In genomic region chr7:139389213-139389761, GRCm38 (mm10) we compare ENCODE assay signal across 8 mouse cellular contexts. TPM values are rescaled to one million over a fixed set of nuclear protein-coding genes. Genes with fewer than 3 reads are reported as not detected.
DNase-seq lines count a peak whose midpoint lies in the region; ATAC-seq and TF ChIP-seq lines count a peak whose summit lies in the region.

No protein-coding gene starts in this region.

- peak overlapping the region; percentile 97 for H3K9ac ChIP-seq in heart, embryonic 11.5 days (ENCODE audit: low read depth, low read length)
- peak overlapping the region; percentile 91 for H3K9ac ChIP-seq in intestine, postnatal 0 days (ENCODE audit: low read depth, low read length)

- 1% methylated on average over 43 of the region's 53 CpGs for WGBS in heart, embryonic 11.5 days (ENCODE audit: insufficient replicate concordance)
- WGBS in intestine, postnatal 0 days = under 1% methylated on average over 37 of the region's 53 CpGs
- under 1% methylated on average over 53 of the region's 53 CpGs for WGBS in midbrain, embryonic 10.5 days

- TF ChIP-seq POLR2A in embryonic fibroblast, embryonic 13.5 days (IDR thresholded peaks at IDR 0.05; ENCODE audit: low read depth, low read length) = no peak

- H3K4me3 ChIP-seq in heart, embryonic 11.5 days (ENCODE audit: low read depth, low read length) = peak overlapping the region; percentile 93
- peak overlapping the region; percentile 73 for H3K4me3 ChIP-seq in G1E (ENCODE audit: low read depth, low read length)
- H3K4me3 ChIP-seq in embryonic fibroblast, embryonic 13.5 days (ENCODE audit: insufficient read depth, low read length) = peak overlapping the region; percentile 85
- peak overlapping the region; percentile 77 for H3K4me3 ChIP-seq in intestine, postnatal 0 days (ENCODE audit: low read depth, low read length)
- peak overlapping the region; percentile 81 for H3K4me3 ChIP-seq in midbrain, embryonic 10.5 days

- ATAC-seq in heart, embryonic 11.5 days (replicated peaks; ENCODE audit: insufficient number of reproducible peaks, low FRiP score, low TSS enrichment) = peak; percentile 2; the same call in 1 of the 2 replicates
- no peak for ATAC-seq in G1E (ENCODE audit: extremely low read depth, insufficient number of reproducible peaks, low FRiP score, poor library complexity, severe bottlenecking)
- ATAC-seq in intestine, postnatal 0 days = peak; percentile 13

- DNase-seq in heart, adult 11 months = no peak
- DNase-seq in G1E (ENCODE audit: low spot score) = peak; percentile 12
- DNase-seq in midbrain, embryonic 10.5 days (ENCODE audit: low spot score) = peak; percentile 58
- DNase-seq in left cerebral cortex, postnatal 14 days (ENCODE audit: low spot score in 2 of 2) = no peak
- DNase-seq in urinary bladder, postnatal 4 days (ENCODE audit: low spot score in 2 of 2) = no peak

- peak overlapping the region; percentile 82 for H3K27ac ChIP-seq in heart, embryonic 11.5 days (ENCODE audit: low read depth, low read length)
- H3K27ac ChIP-seq in embryonic fibroblast, embryonic 13.5 days (ENCODE audit: insufficient read depth, low read length) = no peak overlapping the region
- peak overlapping the region; percentile 87 for H3K27ac ChIP-seq in intestine, postnatal 0 days (ENCODE audit: low read depth, low read length)
- peak overlapping the region; percentile 95 for H3K27ac ChIP-seq in midbrain, embryonic 10.5 days (replicated peaks)

- H3K27me3 ChIP-seq in heart, embryonic 11.5 days (ENCODE audit: control insufficient read depth, insufficient read depth, low read length) = no peaks in the 10 kb centered on the region
- H3K27me3 ChIP-seq in G1E (ENCODE audit: insufficient read depth, low read length) = peaks cover 6% of the 10 kb centered on the region; the same call in 1 of the 2 replicates
- H3K27me3 ChIP-seq in intestine, postnatal 0 days (replicated peaks; ENCODE audit: control insufficient read depth, insufficient read depth, low read length) = no peaks in the 10 kb centered on the region
- H3K27me3 ChIP-seq in midbrain, embryonic 10.5 days (ENCODE audit: low read depth, poor library complexity, severe bottlenecking) = no peaks in the 10 kb centered on the region

- no peak for TF ChIP-seq CTCF in G1E (IDR thresholded peaks at IDR 0.05; ENCODE audit: low read depth, low read length)
- no peak for TF ChIP-seq CTCF in embryonic fibroblast, embryonic 13.5 days (IDR thresholded peaks at IDR 0.05; ENCODE audit: borderline replicate concordance, insufficient read depth, low read length)
- TF ChIP-seq CTCF in intestine, postnatal 0 days (IDR thresholded peaks at IDR 0.05; ENCODE audit: low read depth) = peak; percentile 50

- peaks cover 35% of the 10 kb centered on the region for H3K4me1 ChIP-seq in heart, embryonic 11.5 days (ENCODE audit: control insufficient read depth, insufficient read depth, low read length)
- H3K4me1 ChIP-seq in G1E (ENCODE audit: insufficient read depth, low read depth, low read length) = peaks cover 10% of the 10 kb centered on the region
- H3K4me1 ChIP-seq in embryonic fibroblast, embryonic 13.5 days (ENCODE audit: control insufficient read depth, insufficient read depth, low read length) = peaks cover 3% of the 10 kb centered on the region; the same call in 1 of the 2 replicates
- H3K4me1 ChIP-seq in intestine, postnatal 0 days (replicated peaks; ENCODE audit: control insufficient read depth, insufficient read depth, low read length) = peaks cover 6% of the 10 kb centered on the region; the same call in 1 of the 2 replicates
- peaks cover 44% of the 10 kb centered on the region for H3K4me1 ChIP-seq in midbrain, embryonic 10.5 days

- intact Hi-C loops in left cerebral cortex, postnatal 14 days (cut with DNase I) = loop anchor here (2.0 kb wide), 1 partner anchor 86 kb away; no protein-coding TSS in a partner anchor

- H3K9me3 ChIP-seq in heart, embryonic 11.5 days (replicated peaks; ENCODE audit: control insufficient read depth, low read length) = no peaks in the 10 kb centered on the region
- H3K9me3 ChIP-seq in G1E (replicated peaks) = peaks cover 35% of the 10 kb centered on the region
- H3K9me3 ChIP-seq in intestine, postnatal 0 days (ENCODE audit: control insufficient read depth) = no peaks in the 10 kb centered on the region
- H3K9me3 ChIP-seq in midbrain, embryonic 10.5 days (replicated peaks) = no peaks in the 10 kb centered on the region

- H3K4me2 ChIP-seq in heart, embryonic 11.5 days = peak overlapping the region; percentile 79
- H3K4me2 ChIP-seq in intestine, postnatal 0 days (replicated peaks; ENCODE audit: low read depth) = peak overlapping the region; percentile 93

- H3K36me3 ChIP-seq in heart, embryonic 11.5 days (ENCODE audit: control insufficient read depth, insufficient read depth, low read length) = no peaks in the 10 kb centered on the region
- H3K36me3 ChIP-seq in G1E (replicated peaks) = no peaks in the 10 kb centered on the region
- no peaks in the 10 kb centered on the region for H3K36me3 ChIP-seq in intestine, postnatal 0 days (ENCODE audit: control insufficient read depth, insufficient read depth)
- H3K36me3 ChIP-seq in midbrain, embryonic 10.5 days = no peaks in the 10 kb centered on the region

RNA-seq across cellular contexts. Expression of gene Inpp5a, which starts 0.4 kb away (rescaled TPM):
- 69.8 and 74.4 TPM in 2 replicates for polyA plus RNA-seq in heart, embryonic 11.5 days (2014; fragmentation: Nextera tagmentation; extraction: Ambion mirVana)
- 5.6 and 6.2 TPM in 2 replicates for total RNA-seq in G1E (2014; fragmentation: Nextera tagmentation)
- 1.1 and 1.2 TPM in 2 replicates for total RNA-seq in G1E (2017)
- polyA plus RNA-seq in G1E (2012) = 2.5 and 2.8 TPM in 2 replicates
- polyA plus RNA-seq in embryonic fibroblast, embryonic 13.5 days (2011; ENCODE audit: insufficient read length, low read depth, missing spikeins) = 85.4 and 90.9 TPM in 2 replicates
- 29.1 and 32.9 TPM in 2 replicates for polyA plus RNA-seq in intestine, postnatal 0 days (2015; fragmentation: Nextera tagmentation; extraction: Ambion mirVana)
- polyA plus RNA-seq in midbrain, embryonic 10.5 days (2016; fragmentation: Nextera tagmentation; extraction: Ambion mirVana) = 17.3 and 19.2 TPM in 2 replicates
- total RNA-seq in left cerebral cortex, postnatal 14 days (2021) = 10 to 100 TPM; 48.2 to 49.4 TPM

Comparison
In these comparisons a context has a peak if more than half of its experiments do, and no peak if none do; other contexts are left out.
1. DNase-seq: peak in G1E (single experiment) and midbrain, embryonic 10.5 days (single experiment); none in heart, adult 11 months (single experiment), left cerebral cortex, postnatal 14 days (0 of 2) and urinary bladder, postnatal 4 days (0 of 2).
2. Peak in every context shown above with its lines, with median percentiles within 50 percentile points of each other: H3K4me3 ChIP-seq.